Mouse (Mus musculus): ENCODE results near the gene Lsm4.

GRCm38 (mm10) chr8:70689892-70690390 lies 16.9 kb downstream of the Lsm4 start:
- no peak for TF ChIP-seq CTCF (IDR thresholded peaks at IDR 0.05; ENCODE audit: low read depth)
- no peak for TF ChIP-seq EP300 (IDR thresholded peaks at IDR 0.05; ENCODE audit: low read depth)
